8 mouse cellular contexts compared by ENCODE assay signal in the genomic region with DNA sequence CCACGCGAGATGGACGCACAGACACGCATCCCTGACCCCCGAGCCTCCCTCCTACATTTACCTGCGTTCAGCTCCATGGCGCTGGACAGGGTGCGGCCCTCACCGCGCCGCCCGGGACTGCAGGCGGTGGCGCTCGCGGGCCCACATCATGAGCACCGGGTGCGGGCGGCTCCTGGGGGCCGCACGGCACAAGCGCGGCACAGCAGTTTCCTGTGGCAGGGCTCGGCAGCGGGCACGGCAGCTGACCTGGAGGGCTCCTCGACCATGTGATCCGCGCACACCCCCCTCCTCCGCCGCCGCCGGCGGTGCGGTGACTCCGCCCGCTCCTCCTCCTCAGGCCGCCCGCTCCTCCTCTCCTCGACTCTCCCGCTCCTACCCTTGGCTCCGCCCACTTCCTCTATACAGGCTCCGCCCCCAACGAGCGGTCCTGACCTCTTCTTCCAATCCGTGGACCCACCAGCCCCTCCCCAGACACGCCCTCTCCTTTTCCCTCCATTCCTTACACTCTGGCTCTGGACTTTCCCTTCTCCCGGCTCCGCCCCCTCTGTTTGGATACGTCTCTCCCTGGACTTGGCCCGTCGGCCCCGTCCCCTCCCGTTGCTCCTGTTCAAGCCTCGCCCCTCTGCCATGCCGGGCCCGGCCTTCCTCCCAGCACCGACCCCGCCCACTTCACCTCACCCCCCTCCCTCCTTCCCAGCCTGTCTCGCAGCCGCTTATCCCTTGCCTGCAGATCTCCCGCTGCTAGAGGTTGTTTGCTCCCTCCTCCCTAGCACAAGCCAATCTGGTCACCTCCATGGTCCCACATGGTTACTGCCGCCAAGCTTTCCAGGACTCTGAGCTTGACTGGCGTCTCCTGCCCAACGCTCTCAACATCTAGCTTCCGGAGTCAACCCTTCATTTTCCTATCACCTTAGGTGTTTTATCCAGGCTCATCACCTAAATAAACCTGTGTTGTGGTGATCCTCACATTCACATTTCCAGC. TPM values are rescaled to one million over a fixed set of nuclear protein-coding genes. Genes with fewer than 3 reads are reported as not detected.
DNase-seq lines count a peak whose midpoint lies in the region; ATAC-seq lines count a peak whose summit lies in the region.

A gene (minus strand): TSS at position 378 of the 982 bp plus-strand sequence.

- H3K27me3 ChIP-seq in heart, embryonic 14.5 days (ENCODE audit: control insufficient read depth, insufficient read depth, low read length), result no peaks in the 10 kb centered on the region
- H3K27me3 ChIP-seq in liver, embryonic 13.5 days, result no peaks in the 10 kb centered on the region
- H3K27me3 ChIP-seq in stomach, embryonic 16.5 days (ENCODE audit: control insufficient read depth, insufficient read depth, low read length), result no peaks in the 10 kb centered on the region

- H3K9me3 ChIP-seq in heart, embryonic 14.5 days (ENCODE audit: control insufficient read depth, low read length), result no peaks in the 10 kb centered on the region
- H3K9me3 ChIP-seq in liver, embryonic 13.5 days (replicated peaks), result no peaks in the 10 kb centered on the region
- H3K9me3 ChIP-seq in stomach, embryonic 16.5 days (replicated peaks; ENCODE audit: control insufficient read depth, low read length), result no peaks in the 10 kb centered on the region

- H3K4me3 ChIP-seq in heart, embryonic 14.5 days (ENCODE audit: control insufficient read depth in 1 of 2, insufficient read depth in 1 of 2, low read depth in 1 of 2, low read length in 2 of 2), result peak within 1 kb of the TSS; percentile 83 to 86
- peak within 1 kb of the TSS; percentile 72 for H3K4me3 ChIP-seq in liver, embryonic 13.5 days (replicated peaks)
- peak within 1 kb of the TSS; percentile 77 for H3K4me3 ChIP-seq in stomach, embryonic 16.5 days (replicated peaks; ENCODE audit: low read length)

- H3K4me2 ChIP-seq in heart, embryonic 14.5 days (ENCODE audit: low read length), result peak within 1 kb of the TSS; percentile 76
- H3K4me2 ChIP-seq in liver, embryonic 13.5 days, result peak within 1 kb of the TSS; percentile 98
- H3K4me2 ChIP-seq in stomach, embryonic 16.5 days (ENCODE audit: low read depth, low read length), result peak within 1 kb of the TSS; percentile 69

- ATAC-seq in CD4-positive, CD25-positive, alpha-beta regulatory T cell, adult 4 months, result peak; percentile 73
- peak; percentile 96 for ATAC-seq in heart, embryonic 14.5 days (ENCODE audit: insufficient number of reproducible peaks, insufficient read depth, low FRiP score, low read depth)
- peak; percentile 83 for ATAC-seq in liver, embryonic 13.5 days (ENCODE audit: low read depth)
- peak; percentile 94 for ATAC-seq in stomach, embryonic 16.5 days (ENCODE audit: insufficient read depth, low FRiP score)

- H3K36me3 ChIP-seq in heart, embryonic 14.5 days (ENCODE audit: control insufficient read depth, insufficient read depth, low read length), result no peaks in the 10 kb centered on the region
- H3K36me3 ChIP-seq in liver, embryonic 13.5 days, result no peaks in the 10 kb centered on the region
- H3K36me3 ChIP-seq in stomach, embryonic 16.5 days (ENCODE audit: control insufficient read depth, insufficient read depth, low read length), result no peaks in the 10 kb centered on the region

- peak; percentile 64 for DNase-seq in c-Kit-negative CD71-positive TER-119-positive erythroid progenitor cells, embryonic 14.5 days (ENCODE audit: low read depth, low spot score)
- peak; percentile 99 for DNase-seq in fibroblast of lung, adult 2 months (ENCODE audit: low read depth)
- DNase-seq in kidney, postnatal 14 days, result peak; percentile 99
- peak; percentile 91 for DNase-seq in liver, embryonic 13.5 days
- DNase-seq in neural tube, embryonic 10.5 days (ENCODE audit: extremely low spot score, low spot score), result peak; percentile 98

- peak within 1 kb of the TSS; percentile 96 for H3K27ac ChIP-seq in heart, embryonic 14.5 days (replicated peaks in 1 of 2; ENCODE audit: control insufficient read depth in 1 of 2, insufficient read depth in 1 of 2, low read depth in 2 of 2, low read length in 2 of 2)
- peak within 1 kb of the TSS; percentile 59 for H3K27ac ChIP-seq in liver, embryonic 13.5 days
- H3K27ac ChIP-seq in stomach, embryonic 16.5 days (ENCODE audit: low read length), result peak within 1 kb of the TSS; percentile 85

- under 1% methylated on average over 37 of the region's 66 CpGs for WGBS in heart, embryonic 14.5 days
- WGBS in liver, embryonic 13.5 days (ENCODE audit: insufficient replicate concordance), result under 1% methylated on average over 65 of the region's 66 CpGs
- under 1% methylated on average over 63 of the region's 66 CpGs for WGBS in stomach, embryonic 16.5 days

- peaks cover 0 to 11% of the 10 kb centered on the region in 2 experiments; a peak in 3 of 4 replicates for H3K4me1 ChIP-seq in heart, embryonic 14.5 days (ENCODE audit: control insufficient read depth in 2 of 2, insufficient read depth in 2 of 2, low read length in 2 of 2)
- H3K4me1 ChIP-seq in liver, embryonic 13.5 days (replicated peaks), result peaks cover 30% of the 10 kb centered on the region
- H3K4me1 ChIP-seq in stomach, embryonic 16.5 days (ENCODE audit: control insufficient read depth, insufficient read depth, low read length), result peaks cover 6% of the 10 kb centered on the region; the same call in 1 of the 2 replicates

- H3K9ac ChIP-seq in heart, embryonic 14.5 days (ENCODE audit: low read length), result peak within 1 kb of the TSS; percentile 83
- H3K9ac ChIP-seq in liver, embryonic 13.5 days, result peak within 1 kb of the TSS; percentile 73
- H3K9ac ChIP-seq in stomach, embryonic 16.5 days (ENCODE audit: low read length), result peak within 1 kb of the TSS; percentile 83

RNA-seq across cellular contexts. Expression of the gene that starts here (rescaled TPM):
- polyA plus RNA-seq in CD4-positive, CD25-positive, alpha-beta regulatory T cell, adult 4 months (2017; shearing (Covaris generic)), result 10 to 100 TPM; 10.2 to 12.8 TPM
- 17.1 and 17.6 TPM in 2 replicates for polyA plus RNA-seq in heart, embryonic 14.5 days (2014; fragmentation: Nextera tagmentation; extraction: Ambion mirVana)
- 1.4 and 1.6 TPM in 2 replicates for polyA plus RNA-seq in liver, embryonic 13.5 days (2015; fragmentation: Nextera tagmentation; extraction: Ambion mirVana)
- polyA plus RNA-seq in stomach, embryonic 16.5 days (2015; fragmentation: Nextera tagmentation; extraction: Ambion mirVana), result 7.3 and 7.5 TPM in 2 replicates

Comparison
In these comparisons a context has a peak if more than half of its experiments do, and no peak if none do; other contexts are left out.
1. Peak in every context shown above with its lines: DNase-seq, ATAC-seq, H3K4me3 ChIP-seq and H3K27ac ChIP-seq.